In genomic region chr3:146602531-146602930, GRCm38 (mm10) we compare ENCODE assay signal across 40 mouse cellular contexts. TPM values are rescaled to one million over a fixed set of nuclear protein-coding genes. Genes with fewer than 3 reads are reported as not detected.
"Had no signal": no experiment of that assay in that cellular context is flagged by ENCODE, and none has a peak within 500 bp of the region (broad histone marks: within the 10 kb centered on the region; RNA-seq: fewer than 3 reads in every experiment).

No protein-coding gene starts in this region.

- DNase-seq: gastrocnemius, postnatal 14 days; gastrocnemius, postnatal 36 days; heart, adult 18-20 months; heart, postnatal 14 days; heart, postnatal 36 days; kidney, adult 11 months; kidney, adult 2 months; kidney, adult 9 months; kidney, postnatal 14 days; kidney, postnatal 36 days; layer of hippocampus, adult 9-11 months; layer of hippocampus, postnatal 36 days; left cerebral cortex, postnatal 4 days had no signal

- H3K4me1 ChIP-seq: kidney, embryonic 15.5 days; limb, embryonic 13.5 days; limb, embryonic 15.5 days had no signal

- H3K27ac ChIP-seq: heart, embryonic 15.5 days; hindbrain, embryonic 13.5 days; hindbrain, embryonic 15.5 days; hindbrain, postnatal 0 days; kidney, embryonic 15.5 days; kidney, postnatal 0 days; limb, embryonic 13.5 days; limb, embryonic 15.5 days; liver, embryonic 12.5 days; liver, embryonic 14.5 days had no signal

- H3K4me3 ChIP-seq: heart, embryonic 13.5 days; heart, embryonic 15.5 days; hindbrain, embryonic 13.5 days; hindbrain, embryonic 15.5 days; kidney, embryonic 15.5 days; limb, embryonic 13.5 days; limb, embryonic 15.5 days; liver, embryonic 12.5 days had no signal

- H3K36me3 ChIP-seq: heart, embryonic 13.5 days; heart, embryonic 15.5 days; hindbrain, embryonic 13.5 days; hindbrain, embryonic 15.5 days; kidney, embryonic 15.5 days; limb, embryonic 13.5 days; limb, embryonic 15.5 days; liver, embryonic 12.5 days had no signal

- H3K27me3 ChIP-seq: heart, embryonic 13.5 days; heart, embryonic 15.5 days; hindbrain, embryonic 13.5 days; hindbrain, embryonic 15.5 days; kidney, embryonic 15.5 days; limb, embryonic 13.5 days; limb, embryonic 15.5 days; liver, embryonic 12.5 days had no signal

- ATAC-seq: hindbrain, postnatal 0 days; intestine, embryonic 16.5 days; liver, embryonic 12.5 days had no signal

- H3K9me3 ChIP-seq: heart, embryonic 13.5 days; heart, embryonic 15.5 days; hindbrain, embryonic 13.5 days; hindbrain, embryonic 15.5 days; kidney, embryonic 15.5 days; limb, embryonic 13.5 days; limb, embryonic 15.5 days; liver, embryonic 12.5 days had no signal

RNA-seq across cellular contexts. Expression of gene Dnase2b, which starts 12.9 kb away (rescaled TPM):
- total RNA-seq: gastrocnemius, adult 18-20 months; gastrocnemius, postnatal 14 days; gastrocnemius, postnatal 36 days; heart, adult 18-20 months; heart, postnatal 14 days; heart, postnatal 36 days; hematopoietic stem cell, adult 5-6 weeks; hindbrain, postnatal 0 days; layer of hippocampus, adult 18-20 months; layer of hippocampus, adult 8-10 months; layer of hippocampus, postnatal 14 days; layer of hippocampus, postnatal 36 days; left cerebral cortex, adult 18-20 months; left cerebral cortex, adult 8-10 months; left cerebral cortex, postnatal 10 days; left cerebral cortex, postnatal 25 days; left cerebral cortex, postnatal 4 days had no signal
- polyA plus RNA-seq: heart, embryonic 13.5 days; heart, embryonic 15.5 days; heart, postnatal 0 days; hindbrain, embryonic 11.5 days; hindbrain, embryonic 13.5 days; hindbrain, embryonic 15.5 days; hindbrain, postnatal 0 days; intestine, embryonic 14.5 days; kidney, adult 2 months; kidney, postnatal 0 days; large intestine, adult 2 months; limb, embryonic 11.5 days; limb, embryonic 13.5 days had no signal

RNA-seq across cellular contexts. Expression of gene Uox, which starts 32.3 kb away (rescaled TPM):
- total RNA-seq: gastrocnemius, postnatal 14 days; heart, adult 18-20 months; heart, postnatal 14 days; heart, postnatal 36 days; hematopoietic stem cell, adult 5-6 weeks; layer of hippocampus, postnatal 14 days had no signal
- polyA plus RNA-seq: heart, embryonic 15.5 days; hindbrain, embryonic 11.5 days; hindbrain, embryonic 13.5 days; intestine, embryonic 14.5 days; kidney, adult 2 months; limb, embryonic 11.5 days had no signal

RNA-seq across cellular contexts. Expression of gene 4930503B20Rik, which starts 48.6 kb away (rescaled TPM):
- total RNA-seq: gastrocnemius, adult 18-20 months; gastrocnemius, adult 8-10 months; gastrocnemius, postnatal 14 days; gastrocnemius, postnatal 36 days; heart, adult 18-20 months; heart, postnatal 36 days; hematopoietic stem cell, adult 5-6 weeks; hindbrain, postnatal 0 days; layer of hippocampus, adult 18-20 months; layer of hippocampus, postnatal 14 days; layer of hippocampus, postnatal 36 days; left cerebral cortex, adult 18-20 months; left cerebral cortex, adult 8-10 months; left cerebral cortex, postnatal 10 days had no signal
- polyA plus RNA-seq: heart, embryonic 13.5 days; heart, postnatal 0 days; hindbrain, embryonic 11.5 days; hindbrain, embryonic 13.5 days; hindbrain, embryonic 15.5 days; hindbrain, postnatal 0 days; intestine, embryonic 14.5 days; intestine, embryonic 16.5 days; kidney, adult 2 months; kidney, embryonic 15.5 days; kidney, postnatal 0 days; large intestine, adult 2 months; limb, embryonic 11.5 days; limb, embryonic 13.5 days; limb, embryonic 15.5 days; liver, embryonic 12.5 days; liver, embryonic 14.5 days had no signal
